Mouse (Mus musculus) ES-Bruce4 (cell line): ENCODE measurements at regions not wholly inside any gene's neighbourhood (a gene's known extent, or its start where the extent isn't known, plus 50 kb on each side); places are given as distances from the start of the nearest gene placed in this dataset.

Source experiments
- H3K27ac ChIP-seq: 2 replicates; pipeline ENCODE4 v1.5.1; 2012; ENCODE audit warnings: low read length, inconsistent platforms; ENCODE audit not compliant: insufficient read depth
- H3K27me3 ChIP-seq: 2 replicates; pipeline ENCODE4 v1.6.1; 2012; ENCODE audit warnings: mild to moderate bottlenecking, low read length, inconsistent platforms; ENCODE audit not compliant: control insufficient read depth, poor library complexity, insufficient read depth, severe bottlenecking
- H3K36me3 ChIP-seq: 2 replicates; pipeline ENCODE4 v1.6.1; 2012; ENCODE audit warnings: inconsistent platforms, mild to moderate bottlenecking, low read length, moderate library complexity; ENCODE audit not compliant: control insufficient read depth, poor library complexity, insufficient read depth, severe bottlenecking
- H3K4me1 ChIP-seq: one replicate; pipeline ENCODE4 v1.8.1; 2011; ENCODE audit warnings: low read length; ENCODE audit not compliant: control insufficient read depth, insufficient read depth
- H3K4me3 ChIP-seq: 2 replicates; pipeline ENCODE4 v1.5.1; 2011; ENCODE audit warnings: low read depth, mild to moderate bottlenecking, low read length
- H3K9ac ChIP-seq: 2 replicates; pipeline ENCODE4 v1.6.1; 2012; ENCODE audit warnings: low read depth, mild to moderate bottlenecking, inconsistent platforms; ENCODE audit not compliant: poor library complexity, severe bottlenecking
- H3K9me3 ChIP-seq: replicated peaks from 2 replicates; pipeline ENCODE4 v1.6.1; 2012; ENCODE audit warnings: mild to moderate bottlenecking, low read length, inconsistent platforms; ENCODE audit not compliant: control insufficient read depth, poor library complexity, insufficient read depth, severe bottlenecking
- CTCF ChIP-seq: IDR thresholded peaks from one replicate; pipeline ENCODE4 v1.8.1; 2011; ENCODE audit warnings: low read depth, low read length
- EP300 ChIP-seq: IDR thresholded peaks from 2 replicates; pipeline ENCODE4 v1.6.1; 2011; ENCODE audit warnings: low read depth, low read length; ENCODE audit not compliant: insufficient read depth
- POLR2A ChIP-seq: IDR thresholded peaks from one replicate; pipeline ENCODE4 v1.8.1; 2011; ENCODE audit warnings: low read length; ENCODE audit not compliant: insufficient read depth

DNA sequence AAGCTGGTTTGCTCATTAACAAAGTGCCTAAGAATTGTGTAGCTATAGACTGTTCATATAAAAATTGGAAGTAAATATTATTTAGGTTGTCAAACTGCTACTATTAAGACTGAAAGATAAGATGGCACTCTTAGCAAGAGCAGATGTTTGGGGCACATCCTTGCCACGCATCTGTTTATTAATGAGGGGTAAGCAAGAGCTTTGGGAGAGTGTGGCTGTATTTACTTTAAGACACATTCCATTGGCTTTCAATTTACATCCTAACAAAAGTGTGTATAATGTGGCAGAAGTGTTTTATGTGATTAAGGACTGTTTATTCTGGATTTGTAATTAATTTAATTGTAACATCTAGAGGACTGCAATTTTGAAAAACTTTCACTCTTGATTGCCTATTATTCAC is 336.5 kb upstream of the Meis2 start:
- no peak for TF ChIP-seq POLR2A
- TF ChIP-seq EP300, result no peak
- no peak for TF ChIP-seq CTCF
- H3K27me3 ChIP-seq, result no peaks in the 10 kb centered on the region
- no peaks in the 10 kb centered on the region for H3K4me1 ChIP-seq

GRCm38 (mm10) chr2:116399966-116400365 is 334.3 kb upstream of the Meis2 start:
- Histone ChIP-seq H3K9me3 (no peaks in the 10 kb centered on the region), H3K9ac (no peak overlapping the region), H3K4me1 (no peaks in the 10 kb centered on the region), H3K27ac (no peak overlapping the region), H3K4me3 (no peak overlapping the region), H3K27me3 (no peaks in the 10 kb centered on the region), H3K36me3 (no peaks in the 10 kb centered on the region)
- no peak for TF ChIP-seq EP300
- no peak for TF ChIP-seq CTCF
- TF ChIP-seq POLR2A, result no peak

More for the DNA sequence above, 336.5 kb upstream of the Meis2 start:
- H3K9ac ChIP-seq, result no peak overlapping the region
- no peaks in the 10 kb centered on the region for H3K9me3 ChIP-seq
- no peak overlapping the region for H3K4me3 ChIP-seq
- no peaks in the 10 kb centered on the region for H3K36me3 ChIP-seq
- no peak overlapping the region for H3K27ac ChIP-seq

GRCm38 (mm10) chr2:116368811-116369210 is 303.2 kb upstream of the Meis2 start:
- Histone ChIP-seq H3K4me3 (no peak overlapping the region), H3K4me1 (no peaks in the 10 kb centered on the region), H3K9me3 (no peaks in the 10 kb centered on the region), H3K27ac (no peak overlapping the region), H3K27me3 (no peaks in the 10 kb centered on the region), H3K9ac (no peak overlapping the region), H3K36me3 (no peaks in the 10 kb centered on the region)
- TF ChIP-seq CTCF (no peak), POLR2A (no peak), EP300 (no peak)

GRCm38 (mm10) chr2:116364136-116364535 is 298.5 kb upstream of the Meis2 start:
- H3K36me3 ChIP-seq, result no peaks in the 10 kb centered on the region
- no peak overlapping the region for H3K4me3 ChIP-seq
- no peaks in the 10 kb centered on the region for H3K4me1 ChIP-seq
- no peaks in the 10 kb centered on the region for H3K9me3 ChIP-seq
- H3K27ac ChIP-seq, result no peak overlapping the region
- H3K9ac ChIP-seq, result no peak overlapping the region
- TF ChIP-seq POLR2A (no peak), CTCF (no peak), EP300 (no peak)
- H3K27me3 ChIP-seq, result no peaks in the 10 kb centered on the region

GRCm38 (mm10) chr2:116358145-116358544 is 292.5 kb upstream of the Meis2 start:
- Histone ChIP-seq H3K4me1 (no peaks in the 10 kb centered on the region), H3K27ac (no peak overlapping the region), H3K36me3 (no peaks in the 10 kb centered on the region), H3K9me3 (no peaks in the 10 kb centered on the region), H3K4me3 (no peak overlapping the region), H3K27me3 (no peaks in the 10 kb centered on the region), H3K9ac (no peak overlapping the region)
- TF ChIP-seq CTCF (no peak), EP300 (no peak), POLR2A (no peak)

DNA sequence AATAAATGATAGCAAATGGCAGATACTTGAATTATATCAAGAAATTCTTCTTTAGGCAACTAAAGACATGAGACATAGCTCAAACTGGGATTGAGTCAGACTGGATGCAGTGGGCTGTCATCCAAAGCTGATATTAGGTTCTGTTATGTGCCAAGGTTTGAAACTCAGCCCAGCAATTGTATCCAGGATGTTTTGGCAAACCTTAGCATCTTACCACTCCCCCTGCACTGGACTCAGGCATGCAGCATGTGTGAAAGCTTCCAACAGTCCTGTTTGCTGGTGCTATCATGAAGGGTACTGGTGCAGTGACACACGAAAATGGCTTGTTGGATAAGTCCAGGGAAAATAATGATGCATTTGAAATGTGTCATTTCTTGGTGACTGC is 282.9 kb upstream of the Meis2 start:
- no peaks in the 10 kb centered on the region for H3K27me3 ChIP-seq
- no peaks in the 10 kb centered on the region for H3K4me1 ChIP-seq
- no peak overlapping the region for H3K9ac ChIP-seq
- no peaks in the 10 kb centered on the region for H3K36me3 ChIP-seq
- no peaks in the 10 kb centered on the region for H3K9me3 ChIP-seq
- no peak for TF ChIP-seq EP300
- TF ChIP-seq CTCF, result no peak
- H3K27ac ChIP-seq, result no peak overlapping the region
- H3K4me3 ChIP-seq, result no peak overlapping the region
